Mouse (Mus musculus): ENCODE results near the gene Npnt. TPM values are rescaled to one million over a fixed set of nuclear protein-coding genes. Genes with fewer than 3 reads are reported as not detected.

Gene Npnt
- polyA plus RNA-seq, 1 experiment from 2014 or later: 102 TPM

DNA sequence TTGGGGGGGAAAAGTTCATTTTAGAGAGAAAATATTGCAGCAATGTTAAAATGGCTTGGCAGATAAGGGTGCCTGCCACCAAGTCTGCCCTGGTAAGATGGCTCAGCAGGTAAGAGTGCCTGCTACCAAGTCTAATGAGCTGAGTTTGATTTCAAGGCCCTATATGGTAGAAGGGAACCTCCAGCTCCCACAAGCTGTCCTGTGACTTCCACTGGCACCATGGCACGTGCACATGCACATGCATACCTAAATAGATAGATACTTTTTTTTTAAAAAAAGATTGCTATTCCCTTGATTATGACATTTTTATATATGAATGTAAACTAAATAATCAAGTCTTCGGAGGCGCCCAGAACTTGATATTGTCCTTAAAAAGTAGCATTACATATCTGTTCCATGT lies 30.3 kb downstream of the Npnt start:
- Histone ChIP-seq H3K4me2 (replicated peaks; ENCODE audit: low read depth, low read length) (no peak overlapping the region), H3K4me1 (ENCODE audit: control insufficient read depth, insufficient read depth, low read length) (no peaks in the 10 kb centered on the region), H3K4me3 (ENCODE audit: low read length) (no peak overlapping the region), H3K9me3 (ENCODE audit: control insufficient read depth, low read length) (no peaks in the 10 kb centered on the region), H3K27me3 (ENCODE audit: control insufficient read depth, insufficient read depth, low read length) (no peaks in the 10 kb centered on the region), H3K27ac (ENCODE audit: low read depth, low read length) (no peak overlapping the region), H3K36me3 (ENCODE audit: control insufficient read depth, insufficient read depth, low read length) (no peaks in the 10 kb centered on the region), H3K9ac (ENCODE audit: low read depth, low read length) (no peak overlapping the region)
- WGBS: 92% methylated on average over 3 of the region's 3 CpGs
- no peak for ATAC-seq (ENCODE audit: low FRiP score, low TSS enrichment)

DNA sequence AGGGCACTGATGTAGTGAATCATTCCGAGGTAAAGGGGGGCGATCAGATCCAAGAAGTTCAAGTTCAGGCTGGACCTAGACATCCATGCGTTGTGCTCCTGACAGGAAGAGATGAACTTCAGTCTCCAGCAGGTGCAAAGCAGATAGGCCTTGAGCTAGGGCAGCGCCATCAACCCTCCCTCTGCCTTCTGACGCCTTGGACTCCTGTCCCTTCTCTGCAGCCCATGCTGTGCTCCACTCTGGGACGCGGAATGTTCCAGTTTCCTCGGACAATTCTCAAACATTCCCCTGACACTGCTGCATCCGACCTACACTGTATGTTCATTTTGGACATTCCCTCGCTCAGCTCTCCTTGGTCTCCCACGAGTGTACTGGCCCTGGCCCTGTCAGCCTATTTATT lies 30.9 kb downstream of the Npnt start:
- Histone ChIP-seq H3K4me1 (ENCODE audit: control insufficient read depth, insufficient read depth, low read length) (no peaks in the 10 kb centered on the region), H3K9ac (ENCODE audit: low read depth, low read length) (no peak overlapping the region), H3K4me3 (ENCODE audit: low read length) (no peak overlapping the region), H3K27me3 (ENCODE audit: control insufficient read depth, insufficient read depth, low read length) (no peaks in the 10 kb centered on the region), H3K9me3 (ENCODE audit: control insufficient read depth, low read length) (no peaks in the 10 kb centered on the region), H3K36me3 (ENCODE audit: control insufficient read depth, insufficient read depth, low read length) (no peaks in the 10 kb centered on the region), H3K4me2 (replicated peaks; ENCODE audit: low read depth, low read length) (no peak overlapping the region), H3K27ac (ENCODE audit: low read depth, low read length) (no peak overlapping the region)
- ATAC-seq (ENCODE audit: low FRiP score, low TSS enrichment): no peak
- WGBS: 86% methylated on average over 11 of the region's 11 CpGs

DNA sequence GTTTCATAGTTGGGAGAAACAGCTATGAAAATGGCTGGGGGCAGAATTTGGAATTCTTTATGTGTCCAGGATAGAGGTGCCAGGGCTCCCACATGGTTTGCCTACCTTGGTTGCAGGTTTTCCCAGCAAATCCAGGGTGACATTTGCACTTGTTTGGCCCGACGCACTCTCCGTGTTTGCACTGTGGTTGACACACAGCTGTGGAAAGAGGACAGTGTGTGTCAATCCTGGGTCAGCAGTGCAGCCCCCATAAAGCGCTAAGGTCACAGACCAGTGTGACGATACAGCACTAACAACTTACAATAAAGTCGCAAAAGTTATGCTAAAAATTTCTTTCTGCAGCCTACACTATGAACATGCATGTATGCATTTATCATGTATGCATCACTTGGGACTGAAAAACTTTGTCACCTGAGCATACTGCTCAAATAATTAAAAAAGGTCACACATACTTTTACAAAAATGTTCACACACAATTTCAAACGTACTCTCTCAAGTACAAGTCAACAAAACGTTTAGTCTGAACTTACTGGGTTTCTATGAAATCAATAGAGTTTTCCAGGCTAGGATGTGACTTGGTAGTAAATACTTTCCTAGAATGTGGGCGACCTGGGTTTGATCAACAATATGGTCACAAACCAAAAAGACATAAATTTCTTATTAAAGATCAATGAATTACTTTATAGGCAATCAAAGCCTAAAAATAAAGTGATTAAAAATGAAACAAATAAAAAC lies 32.6 kb downstream of the Npnt start:
- H3K9ac ChIP-seq (ENCODE audit: low read depth, low read length): no peak overlapping the region
- WGBS: 85% methylated on average over 9 of the region's 9 CpGs
- H3K4me2 ChIP-seq (replicated peaks; ENCODE audit: low read depth, low read length): no peak overlapping the region
- no peaks in the 10 kb centered on the region for H3K4me1 ChIP-seq (ENCODE audit: control insufficient read depth, insufficient read depth, low read length)
- ATAC-seq (ENCODE audit: low FRiP score, low TSS enrichment): no peak
- H3K4me3 ChIP-seq (ENCODE audit: low read length): no peak overlapping the region
- no peaks in the 10 kb centered on the region for H3K27me3 ChIP-seq (ENCODE audit: control insufficient read depth, insufficient read depth, low read length)
- no peak overlapping the region for H3K27ac ChIP-seq (ENCODE audit: low read depth, low read length)
- H3K9me3 ChIP-seq (ENCODE audit: control insufficient read depth, low read length): no peaks in the 10 kb centered on the region
- H3K36me3 ChIP-seq (ENCODE audit: control insufficient read depth, insufficient read depth, low read length): no peaks in the 10 kb centered on the region

DNA sequence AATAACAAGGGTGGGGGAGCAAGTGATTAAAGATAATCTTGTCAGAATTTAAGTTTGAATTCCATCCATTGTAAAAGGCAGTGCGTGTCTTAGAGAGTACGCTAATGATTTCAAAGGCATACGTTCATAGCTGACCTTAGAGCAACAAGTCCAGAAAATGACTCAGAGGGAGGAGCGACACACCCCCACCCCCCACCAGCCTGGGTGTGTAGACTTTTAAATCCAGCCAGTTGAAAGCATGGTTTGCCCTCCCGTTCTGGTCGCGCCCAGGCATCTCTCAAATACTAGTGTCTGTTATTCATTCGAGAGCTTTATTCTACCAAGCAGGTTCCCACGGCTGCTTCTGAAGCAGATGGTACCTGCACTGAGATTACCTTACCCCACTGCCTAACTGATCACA lies 34.4 kb downstream of the Npnt start:
- Histone ChIP-seq H3K4me2 (replicated peaks; ENCODE audit: low read depth, low read length) (no peak overlapping the region), H3K36me3 (ENCODE audit: control insufficient read depth, insufficient read depth, low read length) (no peaks in the 10 kb centered on the region), H3K4me1 (ENCODE audit: control insufficient read depth, insufficient read depth, low read length) (peaks cover 10% of the 10 kb centered on the region; the same call in 1 of the 2 replicates), H3K4me3 (ENCODE audit: low read length) (no peak overlapping the region), H3K27ac (ENCODE audit: low read depth, low read length) (no peak overlapping the region), H3K27me3 (ENCODE audit: control insufficient read depth, insufficient read depth, low read length) (no peaks in the 10 kb centered on the region), H3K9me3 (ENCODE audit: control insufficient read depth, low read length) (no peaks in the 10 kb centered on the region), H3K9ac (ENCODE audit: low read depth, low read length) (no peak overlapping the region)
- WGBS: 86% methylated on average over 9 of the region's 9 CpGs
- no peak for ATAC-seq (ENCODE audit: low FRiP score, low TSS enrichment)

DNA sequence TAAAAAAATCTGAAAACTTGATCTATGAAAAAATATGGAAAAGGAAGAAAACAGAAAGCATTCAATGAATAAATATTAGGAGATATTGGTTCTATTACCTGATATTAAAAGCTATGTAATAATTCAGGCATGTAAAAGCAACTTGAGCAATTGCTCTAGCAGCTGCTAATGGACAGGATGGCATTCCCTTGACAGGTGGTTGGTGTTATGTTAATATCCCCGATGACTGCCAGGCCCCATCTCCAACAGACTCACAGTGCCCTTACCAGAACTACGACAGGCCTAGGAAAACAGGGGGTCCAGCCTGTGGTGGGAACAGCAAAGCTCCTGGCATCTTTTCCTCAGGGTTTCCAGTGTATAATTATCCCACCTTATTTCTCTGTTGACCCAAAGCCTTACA lies 37.7 kb downstream of the Npnt start:
- Histone ChIP-seq H3K9ac (ENCODE audit: low read depth, low read length) (no peak overlapping the region), H3K36me3 (ENCODE audit: control insufficient read depth, insufficient read depth, low read length) (no peaks in the 10 kb centered on the region), H3K9me3 (ENCODE audit: control insufficient read depth, low read length) (no peaks in the 10 kb centered on the region), H3K4me2 (replicated peaks; ENCODE audit: low read depth, low read length) (no peak overlapping the region), H3K27ac (ENCODE audit: low read depth, low read length) (no peak overlapping the region), H3K4me3 (ENCODE audit: low read length) (no peak overlapping the region), H3K27me3 (ENCODE audit: control insufficient read depth, insufficient read depth, low read length) (no peaks in the 10 kb centered on the region), H3K4me1 (ENCODE audit: control insufficient read depth, insufficient read depth, low read length) (peaks cover 13% of the 10 kb centered on the region; the same call in 1 of the 2 replicates)
- 63% methylated on average over 2 of the region's 2 CpGs for WGBS
- ATAC-seq (ENCODE audit: low FRiP score, low TSS enrichment): no peak

DNA sequence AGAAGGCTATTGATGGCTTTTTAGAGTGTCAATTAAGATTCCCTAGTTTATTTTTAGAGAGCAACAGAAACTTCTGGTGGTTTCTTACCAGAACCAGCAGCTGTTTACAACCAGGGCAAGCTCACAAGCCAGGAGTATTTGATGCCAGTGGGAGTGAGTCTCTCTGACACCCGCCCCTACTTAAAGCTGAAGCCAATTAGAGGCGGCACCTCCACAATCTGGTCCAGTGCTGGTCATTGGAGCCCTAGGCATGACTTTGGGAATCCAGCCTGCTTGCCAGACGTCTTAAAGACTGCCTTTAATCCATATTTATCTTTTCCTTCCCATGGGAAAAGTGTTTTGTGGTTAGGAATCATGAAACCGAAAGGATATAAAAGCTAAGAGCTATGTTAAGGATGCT lies 38.4 kb downstream of the Npnt start:
- ATAC-seq (ENCODE audit: low FRiP score, low TSS enrichment): no peak
- Histone ChIP-seq H3K4me3 (ENCODE audit: low read length) (no peak overlapping the region), H3K4me2 (replicated peaks; ENCODE audit: low read depth, low read length) (no peak overlapping the region), H3K4me1 (ENCODE audit: control insufficient read depth, insufficient read depth, low read length) (peaks cover 13% of the 10 kb centered on the region; the same call in 1 of the 2 replicates), H3K9ac (ENCODE audit: low read depth, low read length) (no peak overlapping the region), H3K9me3 (ENCODE audit: control insufficient read depth, low read length) (no peaks in the 10 kb centered on the region), H3K27me3 (ENCODE audit: control insufficient read depth, insufficient read depth, low read length) (no peaks in the 10 kb centered on the region), H3K27ac (ENCODE audit: low read depth, low read length) (no peak overlapping the region), H3K36me3 (ENCODE audit: control insufficient read depth, insufficient read depth, low read length) (no peaks in the 10 kb centered on the region)
- WGBS: 35% methylated on average over 4 of the region's 4 CpGs

DNA sequence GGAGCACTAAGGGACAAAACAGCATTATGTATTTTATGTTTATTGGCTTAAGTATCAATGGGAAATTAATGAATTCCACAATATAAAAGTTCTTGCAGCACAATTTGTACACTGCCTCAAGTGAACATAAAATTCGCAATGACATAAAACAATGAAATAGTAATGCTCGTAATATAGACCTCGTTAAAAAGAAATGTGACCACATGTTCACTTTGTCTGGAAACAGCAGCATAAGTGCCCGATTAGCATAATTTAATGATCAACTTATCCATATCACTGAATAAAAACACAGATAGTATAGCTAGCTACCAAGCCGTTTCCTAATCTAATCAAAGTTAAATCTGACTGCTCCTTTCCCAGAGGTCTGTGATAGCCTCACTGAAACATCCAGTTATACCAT lies 39.4 kb downstream of the Npnt start:
- H3K4me1 ChIP-seq (ENCODE audit: control insufficient read depth, insufficient read depth, low read length): peaks cover 13% of the 10 kb centered on the region; the same call in 1 of the 2 replicates
- H3K9me3 ChIP-seq (ENCODE audit: control insufficient read depth, low read length): no peaks in the 10 kb centered on the region
- no peak overlapping the region for H3K9ac ChIP-seq (ENCODE audit: low read depth, low read length)
- no peak for ATAC-seq (ENCODE audit: low FRiP score, low TSS enrichment)
- H3K27ac ChIP-seq (ENCODE audit: low read depth, low read length): no peak overlapping the region
- H3K4me3 ChIP-seq (ENCODE audit: low read length): no peak overlapping the region
- no peak overlapping the region for H3K4me2 ChIP-seq (replicated peaks; ENCODE audit: low read depth, low read length)
- 70% methylated on average over 5 of the region's 5 CpGs for WGBS
- no peaks in the 10 kb centered on the region for H3K27me3 ChIP-seq (ENCODE audit: control insufficient read depth, insufficient read depth, low read length)
- H3K36me3 ChIP-seq (ENCODE audit: control insufficient read depth, insufficient read depth, low read length): no peaks in the 10 kb centered on the region

DNA sequence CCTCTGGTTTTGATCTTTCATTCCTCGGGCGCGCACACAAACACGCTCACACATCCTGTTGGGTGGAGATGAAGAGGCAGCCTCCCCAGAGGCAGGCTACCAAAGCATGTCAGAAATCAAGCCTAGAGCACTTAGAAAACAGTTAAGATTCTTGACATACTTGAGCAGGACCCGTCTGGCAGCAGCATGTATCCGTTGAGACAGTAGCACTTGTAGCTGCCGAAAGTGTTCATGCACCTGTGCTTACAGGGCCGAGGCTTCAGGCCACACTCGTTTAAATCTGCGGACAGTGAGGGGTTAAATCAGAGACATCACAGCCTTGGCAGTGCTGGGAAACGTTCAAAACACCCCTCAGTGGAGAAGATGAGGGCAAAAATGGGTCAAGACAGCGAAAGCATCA lies 40.4 kb downstream of the Npnt start:
- ATAC-seq (ENCODE audit: low FRiP score, low TSS enrichment): no peak
- Histone ChIP-seq H3K36me3 (ENCODE audit: control insufficient read depth, insufficient read depth, low read length) (no peaks in the 10 kb centered on the region; the same call in 1 of the 2 replicates), H3K27me3 (ENCODE audit: control insufficient read depth, insufficient read depth, low read length) (no peaks in the 10 kb centered on the region), H3K4me2 (replicated peaks; ENCODE audit: low read depth, low read length) (no peak overlapping the region), H3K9ac (ENCODE audit: low read depth, low read length) (no peak overlapping the region), H3K4me3 (ENCODE audit: low read length) (no peak overlapping the region), H3K27ac (ENCODE audit: low read depth, low read length) (no peak overlapping the region), H3K4me1 (ENCODE audit: control insufficient read depth, insufficient read depth, low read length) (peaks cover 13% of the 10 kb centered on the region; the same call in 1 of the 2 replicates), H3K9me3 (ENCODE audit: control insufficient read depth, low read length) (no peaks in the 10 kb centered on the region)
- 63% methylated on average over 12 of the region's 12 CpGs for WGBS

DNA sequence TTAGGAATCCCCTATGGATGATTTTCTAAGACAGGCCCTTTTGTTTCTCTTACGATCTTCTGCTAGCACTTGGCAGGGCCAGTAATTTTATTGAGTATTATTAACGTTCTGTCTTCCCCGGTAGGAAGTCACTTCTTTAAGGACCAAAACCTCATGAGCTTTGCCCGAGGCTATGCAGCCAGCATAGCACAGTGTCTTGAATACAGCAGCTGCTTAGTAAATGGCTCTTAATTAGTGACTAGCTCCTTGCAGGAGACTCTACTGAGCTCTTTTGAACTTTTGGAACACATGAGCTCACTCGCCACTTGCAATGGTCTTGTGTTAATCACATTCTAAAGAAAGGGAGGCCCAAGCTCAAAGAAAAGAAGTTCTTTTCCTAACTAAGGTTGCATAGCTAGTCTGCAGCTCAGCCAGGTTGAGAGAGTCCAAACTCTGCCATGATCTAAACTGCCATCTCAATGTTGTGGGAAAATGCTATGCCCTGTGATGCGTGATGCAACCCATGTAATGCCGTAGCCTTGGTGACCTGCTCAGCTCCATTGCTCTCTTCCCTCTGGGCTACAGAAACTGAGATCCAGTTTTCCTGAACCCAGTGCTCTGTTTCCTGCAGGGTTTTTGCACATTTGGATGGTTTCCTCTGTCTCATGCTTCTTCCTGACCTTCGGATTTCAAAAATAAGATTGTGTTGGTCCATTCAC lies 42.4 kb downstream of the Npnt start:
- Histone ChIP-seq H3K9ac (ENCODE audit: low read depth, low read length) (no peak overlapping the region), H3K4me2 (replicated peaks; ENCODE audit: low read depth, low read length) (no peak overlapping the region), H3K27me3 (ENCODE audit: control insufficient read depth, insufficient read depth, low read length) (no peaks in the 10 kb centered on the region), H3K4me1 (ENCODE audit: control insufficient read depth, insufficient read depth, low read length) (peaks cover 13% of the 10 kb centered on the region; the same call in 1 of the 2 replicates), H3K4me3 (ENCODE audit: low read length) (no peak overlapping the region), H3K9me3 (ENCODE audit: control insufficient read depth, low read length) (no peaks in the 10 kb centered on the region), H3K27ac (ENCODE audit: low read depth, low read length) (peak overlapping the region; percentile 67; the same call in 1 of the 2 replicates), H3K36me3 (ENCODE audit: control insufficient read depth, insufficient read depth, low read length) (no peaks in the 10 kb centered on the region; the same call in 1 of the 2 replicates)
- 64% methylated on average over 8 of the region's 8 CpGs for WGBS
- peak; percentile 82 for ATAC-seq (ENCODE audit: low FRiP score, low TSS enrichment)

Data from kidney, embryonic 14.5 days (tissue).